Mouse (Mus musculus): ENCODE results near the gene Rwdd3.

Gene Rwdd3

GRCm38 (mm10) chr3:121171243-121171871, at the start of gene Rwdd3:
Rwdd3 (minus strand) TSS chr3:121171695.
- in situ Hi-C loops (cut with MboI; ENCODE audit: low sequenced_read_pairs): no loop called here

- in situ Hi-C loops (cut with MboI; ENCODE audit: low sequenced_read_pairs): no loop called here
These were observed 45.5 kb upstream of the Rwdd3 start for GRCm38 (mm10) chr3:121217011-121217410.

- in situ Hi-C loops (cut with MboI; ENCODE audit: low sequenced_read_pairs): no loop called here
These were observed 42.0 kb upstream of the Rwdd3 start for GRCm38 (mm10) chr3:121213501-121213900.

- in situ Hi-C loops (cut with MboI; ENCODE audit: low sequenced_read_pairs): no loop called here
These were observed 40.7 kb upstream of the Rwdd3 start for GRCm38 (mm10) chr3:121212156-121212555.

GRCm38 (mm10) chr3:121208994-121209393, 37.5 kb upstream of the Rwdd3 start:
- in situ Hi-C loops (cut with MboI; ENCODE audit: low sequenced_read_pairs): no loop called here

GRCm38 (mm10) chr3:121206202-121206882, 34.8 kb upstream of the Rwdd3 start:
- in situ Hi-C loops (cut with MboI; ENCODE audit: low sequenced_read_pairs): no loop called here

- in situ Hi-C loops (cut with MboI; ENCODE audit: low sequenced_read_pairs): no loop called here
These were observed 31.1 kb upstream of the Rwdd3 start for GRCm38 (mm10) chr3:121202638-121203037.

GRCm38 (mm10) chr3:121201012-121201747, 29.7 kb upstream of the Rwdd3 start:
- in situ Hi-C loops (cut with MboI; ENCODE audit: low sequenced_read_pairs): no loop called here

- in situ Hi-C loops (cut with MboI; ENCODE audit: low sequenced_read_pairs): no loop called here
These were observed 17.7 kb upstream of the Rwdd3 start for GRCm38 (mm10) chr3:121189199-121189598.

- in situ Hi-C loops (cut with MboI; ENCODE audit: low sequenced_read_pairs): no loop called here
These were observed 16.0 kb upstream of the Rwdd3 start for GRCm38 (mm10) chr3:121187510-121187909.

- in situ Hi-C loops (cut with MboI; ENCODE audit: low sequenced_read_pairs): no loop called here
These were observed 15.4 kb upstream of the Rwdd3 start for GRCm38 (mm10) chr3:121186925-121187324.

- in situ Hi-C loops (cut with MboI; ENCODE audit: low sequenced_read_pairs): no loop called here
These were observed 13.7 kb upstream of the Rwdd3 start for GRCm38 (mm10) chr3:121185197-121185596.

- in situ Hi-C loops (cut with MboI; ENCODE audit: low sequenced_read_pairs): no loop called here
These were observed 4.5 kb upstream of the Rwdd3 start for GRCm38 (mm10) chr3:121176011-121176410.

GRCm38 (mm10) chr3:121174248-121174945, 2.9 kb upstream of the Rwdd3 start:
- in situ Hi-C loops (cut with MboI; ENCODE audit: low sequenced_read_pairs): no loop called here

- in situ Hi-C loops (cut with MboI; ENCODE audit: low sequenced_read_pairs): no loop called here
These were observed 1.2 kb upstream of the Rwdd3 start for GRCm38 (mm10) chr3:121172718-121173117.

- in situ Hi-C loops (cut with MboI; ENCODE audit: low sequenced_read_pairs): no loop called here
These were observed 374 bp upstream of the Rwdd3 start for GRCm38 (mm10) chr3:121171872-121172265.

GRCm38 (mm10) chr3:121170631-121171030, 864 bp downstream of the Rwdd3 start:
- in situ Hi-C loops (cut with MboI; ENCODE audit: low sequenced_read_pairs): no loop called here

- in situ Hi-C loops (cut with MboI; ENCODE audit: low sequenced_read_pairs): no loop called here
These were observed 2.2 kb downstream of the Rwdd3 start for GRCm38 (mm10) chr3:121169092-121169942.

- in situ Hi-C loops (cut with MboI; ENCODE audit: low sequenced_read_pairs): no loop called here
These were observed 2.9 kb downstream of the Rwdd3 start for GRCm38 (mm10) chr3:121168581-121168980.

- in situ Hi-C loops (cut with MboI; ENCODE audit: low sequenced_read_pairs): no loop called here
These were observed 8.2 kb downstream of the Rwdd3 start for GRCm38 (mm10) chr3:121163271-121163819.
